Mouse (Mus musculus): ENCODE measurements around the gene Opn5.

Opn5 gene

DNA sequence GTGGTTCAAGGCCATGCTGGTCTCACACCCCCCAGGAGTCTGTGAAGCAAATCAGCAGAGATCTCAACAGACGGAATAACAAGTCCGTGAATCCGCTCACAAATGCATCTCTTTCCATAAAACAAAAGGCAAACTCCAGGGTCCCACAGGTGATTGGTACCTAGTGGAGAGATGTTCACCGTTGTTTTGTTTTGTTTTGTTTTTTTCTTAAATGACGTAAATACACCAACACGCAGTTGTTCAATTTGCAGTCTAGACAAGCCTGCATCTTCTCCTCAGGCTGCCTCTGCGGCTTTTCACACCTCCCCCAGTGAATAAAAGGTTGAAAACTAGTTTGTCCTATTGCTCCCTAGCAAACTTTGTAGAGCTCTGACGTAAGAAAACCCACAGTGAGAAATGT, at the start of gene Opn5:
Opn5 (minus strand) TSS at position 101 of the 400 bp plus-strand sequence.
- DNase-seq: no peak

DNA sequence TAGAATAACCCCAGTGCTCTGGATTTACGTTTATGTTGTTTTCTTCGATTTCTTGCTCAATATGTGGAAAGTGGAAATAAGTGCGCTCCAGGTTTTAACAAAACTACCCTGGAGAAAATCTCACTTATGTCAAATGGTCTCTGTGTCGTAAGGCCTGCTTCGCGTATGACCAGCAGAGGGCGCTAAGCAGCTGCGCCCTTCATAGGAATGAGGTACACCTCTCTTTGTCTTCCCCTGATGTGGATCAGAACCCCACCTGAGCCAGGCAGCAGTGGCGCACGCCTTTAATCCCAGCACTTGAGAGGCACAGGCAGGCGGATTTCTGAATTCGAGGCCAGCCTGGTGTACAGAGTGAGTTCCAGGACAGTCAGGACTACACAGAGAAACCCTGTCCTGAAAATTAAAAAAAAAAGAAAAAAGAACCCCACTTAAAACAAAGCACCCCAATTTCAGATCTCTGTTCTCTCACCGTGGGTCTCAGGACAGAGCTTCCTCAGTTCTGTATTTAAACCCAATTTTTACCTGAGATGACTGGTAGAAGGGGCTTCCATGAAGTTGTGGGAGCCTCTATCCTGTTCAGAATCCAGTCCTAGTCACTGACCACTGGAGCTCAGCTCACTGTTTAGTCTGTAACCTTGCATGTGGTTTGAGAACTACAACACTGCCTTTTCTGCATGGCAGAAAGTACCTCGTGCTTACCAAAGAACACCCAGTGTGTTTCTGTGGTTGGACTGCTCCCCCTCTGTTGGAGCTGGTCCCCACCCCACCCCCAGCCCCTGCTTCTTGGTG, 47.6 kb upstream of the Opn5 start:
- peak; percentile 82 for DNase-seq

DNA sequence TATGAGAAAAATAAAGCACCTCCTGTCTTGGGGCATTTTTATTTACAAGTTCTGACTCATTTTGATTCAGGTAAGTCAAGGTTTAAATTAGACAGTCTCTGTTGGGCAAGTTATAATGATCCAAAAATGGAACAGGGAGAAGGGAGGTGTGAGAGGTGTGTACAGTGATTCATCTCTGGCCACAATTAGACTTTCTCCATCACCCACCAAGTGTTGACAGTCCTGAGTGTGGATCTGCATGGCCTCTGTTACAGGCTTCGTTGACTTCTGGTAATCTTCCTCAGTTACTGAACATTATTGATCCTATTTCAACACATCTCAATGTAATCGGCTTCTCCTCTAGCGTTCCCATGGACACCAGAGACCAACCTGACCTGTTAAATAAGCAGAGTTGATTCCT, 32.2 kb upstream of the Opn5 start:
- no peak for DNase-seq

DNA sequence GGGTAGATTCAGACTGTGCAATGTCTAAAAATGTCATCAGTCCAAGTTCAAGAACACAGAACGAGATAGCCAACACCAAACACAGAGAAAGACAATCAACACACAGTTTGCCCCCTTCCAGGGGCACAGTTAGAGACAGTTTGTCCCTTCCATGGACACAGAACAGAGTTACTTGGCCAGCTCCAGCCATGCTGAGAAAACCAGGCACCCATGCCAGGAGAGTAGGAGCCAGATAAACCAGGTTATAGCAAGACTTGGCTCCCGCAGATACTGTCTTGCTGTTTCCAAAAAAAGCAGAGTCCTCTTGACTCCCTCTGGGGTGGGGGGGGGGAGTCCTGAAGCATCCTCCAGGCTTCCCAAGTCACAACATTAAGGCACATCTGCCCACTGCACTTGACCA, 19.0 kb upstream of the Opn5 start:
- no peak for DNase-seq

DNA sequence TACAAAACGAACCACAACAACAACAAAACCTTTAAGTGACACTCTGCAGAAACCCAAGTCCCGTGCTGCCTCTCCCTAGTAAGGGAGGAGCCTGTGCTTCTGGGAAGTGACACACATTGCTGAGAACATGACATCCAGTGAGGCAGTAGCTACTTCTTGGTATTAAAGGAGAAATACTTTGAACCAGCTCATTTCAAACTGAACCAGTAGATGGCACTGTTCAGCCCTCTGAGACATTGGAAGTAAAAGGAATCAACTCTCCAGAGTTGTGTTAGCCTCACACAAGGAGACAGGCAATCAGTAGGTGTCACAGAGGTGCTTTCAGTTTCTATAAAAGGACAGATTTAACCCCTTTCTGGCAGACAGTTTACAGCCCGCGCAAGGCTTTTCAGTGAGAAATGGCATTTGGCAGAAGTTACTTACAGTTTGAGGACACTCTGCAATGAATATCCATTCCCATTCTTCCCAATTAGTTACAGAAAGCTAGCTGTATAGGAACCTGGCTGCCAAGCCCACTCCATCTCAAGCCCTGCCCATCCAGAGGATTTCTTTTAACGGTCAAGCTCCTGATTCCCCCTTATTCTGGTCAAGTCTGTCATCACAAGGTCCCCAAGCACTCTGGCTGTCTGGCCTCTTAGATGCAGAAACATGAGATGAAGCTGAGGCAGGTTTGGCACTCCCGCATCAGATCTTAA, 2.0 kb upstream of the Opn5 start:
- DNase-seq: peak; percentile 70

DNA sequence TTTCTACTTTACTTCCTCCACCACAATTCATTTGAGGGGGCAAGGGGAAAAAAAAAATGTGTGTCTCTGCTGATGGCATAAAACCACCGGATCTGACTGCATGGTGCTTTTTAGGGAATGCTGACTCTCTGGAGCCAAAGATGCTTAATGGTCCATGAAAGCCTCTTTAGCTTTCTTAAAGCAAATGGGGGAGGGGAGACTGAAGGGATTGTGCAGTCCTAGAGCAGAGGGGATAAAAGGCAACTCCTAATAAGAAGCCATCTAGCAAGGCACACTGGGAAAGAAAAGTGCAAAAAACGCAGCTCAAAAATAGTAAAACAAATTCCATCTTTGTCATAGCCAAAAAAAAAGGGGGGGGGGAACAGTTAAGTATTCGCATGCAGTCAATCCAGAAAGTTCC, 2.9 kb downstream of the Opn5 start:
- DNase-seq: peak; percentile 68

DNA sequence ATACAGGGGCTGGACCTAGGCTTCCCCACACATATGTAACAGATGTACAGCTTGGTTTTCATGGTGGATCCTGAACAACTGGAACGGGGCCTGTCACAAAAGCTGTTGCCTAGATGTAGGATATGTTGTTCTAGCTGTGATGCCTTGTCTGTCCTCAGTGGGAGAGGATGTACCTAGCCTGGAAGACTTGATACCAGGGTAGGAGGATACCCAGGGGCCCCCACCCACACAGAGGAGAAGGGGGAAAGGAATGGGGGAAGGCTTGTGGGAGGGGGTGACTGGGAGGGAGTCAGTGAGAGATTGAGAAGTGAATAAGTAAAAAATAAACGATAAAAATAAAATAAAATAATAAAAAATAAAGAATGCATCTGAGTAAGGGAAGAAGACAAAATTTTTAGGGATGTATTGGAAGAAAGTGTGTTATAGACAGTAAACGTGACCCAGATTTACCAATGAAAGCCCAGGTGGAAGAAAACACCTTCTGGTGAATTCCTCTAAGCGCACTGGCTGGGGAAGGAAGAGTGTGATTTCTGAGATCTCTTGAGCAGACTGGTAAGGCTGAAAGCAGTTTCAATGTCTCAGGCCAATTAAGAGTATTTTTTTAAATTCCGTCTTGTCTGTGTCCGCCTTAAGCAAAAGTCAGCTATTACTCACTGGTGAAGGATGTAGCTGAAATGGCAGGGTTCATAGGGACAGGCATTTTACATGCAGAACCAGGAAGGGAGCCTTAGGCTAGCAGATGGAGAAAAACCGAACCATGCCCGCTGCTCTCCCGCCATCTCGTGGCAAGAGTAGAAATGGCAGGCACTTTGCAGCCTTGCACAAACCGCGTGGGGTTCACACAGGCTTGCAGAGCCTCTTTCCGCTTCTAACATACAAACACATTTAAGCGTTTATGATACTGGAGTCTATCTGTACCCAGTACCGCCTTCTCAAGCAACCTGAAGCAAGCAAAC, 8.1 kb downstream of the Opn5 start:
- peak; percentile 83 for DNase-seq

DNA sequence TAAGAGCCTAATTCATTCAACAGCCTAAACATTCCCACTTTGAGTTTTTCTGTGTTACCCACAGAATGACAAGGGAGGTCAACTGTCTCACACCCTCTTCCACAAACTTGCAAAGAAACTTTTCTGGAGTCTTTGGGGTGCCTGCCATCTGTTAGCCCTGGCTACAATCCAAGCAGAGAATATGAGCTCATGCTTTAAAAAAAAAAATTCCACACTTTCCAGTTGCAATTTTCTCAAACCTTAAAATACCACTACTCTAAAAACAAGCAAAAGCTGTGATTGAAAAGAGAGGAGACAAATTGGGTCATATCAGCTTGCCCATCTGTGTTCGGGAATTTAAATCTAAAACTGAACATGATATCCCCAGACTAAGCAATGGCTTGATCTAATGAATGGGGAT, 24.7 kb downstream of the Opn5 start:
- no peak for DNase-seq

DNA sequence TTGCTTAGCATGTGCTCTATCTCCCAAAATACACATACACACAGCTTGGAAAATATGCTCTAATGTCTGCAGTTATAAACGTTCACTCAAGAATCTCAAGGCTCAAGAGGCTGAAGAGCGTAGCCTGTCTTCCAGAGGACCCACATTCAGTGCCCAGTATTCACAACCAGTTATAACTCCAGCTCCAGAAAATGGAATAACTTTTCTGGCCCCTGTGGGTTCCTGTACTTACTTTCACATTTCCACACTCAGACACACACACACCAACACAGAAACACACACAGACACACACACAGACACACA, 28.2 kb downstream of the Opn5 start:
- DNase-seq: no peak

DNA sequence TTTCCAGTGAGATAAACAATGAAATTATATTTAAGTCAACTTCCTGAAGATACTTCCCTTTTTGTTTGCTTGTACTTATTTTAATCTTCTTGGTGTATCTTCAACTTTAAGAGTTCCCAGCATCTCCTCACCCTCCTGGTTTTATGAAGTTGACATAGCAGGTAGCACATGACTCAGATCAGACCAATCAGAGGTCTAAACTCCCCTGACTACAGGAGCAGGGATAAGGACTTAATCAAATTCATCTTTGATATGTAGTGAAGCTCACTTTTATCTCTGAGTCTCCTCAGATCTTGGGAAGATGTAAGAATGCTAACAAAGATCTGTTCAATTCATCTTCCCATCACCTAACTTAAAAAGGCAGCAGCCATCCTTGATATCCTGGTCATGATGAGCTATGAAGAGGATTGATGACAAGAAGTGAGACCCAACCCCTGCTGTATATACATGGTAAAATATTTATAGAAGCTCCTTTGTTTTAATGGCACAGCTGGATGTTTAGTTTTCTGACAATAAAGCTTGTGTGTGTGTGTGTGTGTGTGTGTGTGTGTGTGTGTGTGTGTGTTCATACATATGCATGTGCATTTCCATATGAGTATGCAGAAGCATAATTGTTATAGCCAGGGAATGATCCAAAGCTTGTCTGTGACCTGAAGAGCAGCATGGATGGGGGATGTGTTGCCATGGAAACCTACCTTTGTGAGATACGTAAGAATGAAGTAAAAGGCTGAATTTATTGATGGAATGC, 28.7 kb downstream of the Opn5 start:
- no peak for DNase-seq

DNA sequence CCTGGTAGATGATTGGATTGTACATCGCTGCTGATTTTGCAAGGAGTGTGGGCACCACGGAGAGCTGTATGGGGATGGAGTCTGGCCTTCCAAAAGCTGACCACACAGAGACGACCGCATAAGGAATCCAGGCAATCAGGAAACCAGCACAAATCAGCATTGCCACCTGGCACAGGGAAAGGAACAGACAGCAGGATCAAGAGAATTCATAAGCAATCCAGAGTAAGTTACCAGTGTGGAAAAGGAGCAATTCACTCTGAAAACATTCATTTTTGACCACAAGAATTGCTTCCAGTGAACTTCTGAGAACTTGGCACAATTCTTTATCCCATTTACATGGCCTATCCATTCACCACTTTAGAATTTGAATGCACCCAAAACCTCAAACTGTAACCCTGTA, 30.6 kb downstream of the Opn5 start:
- no peak for DNase-seq

DNA sequence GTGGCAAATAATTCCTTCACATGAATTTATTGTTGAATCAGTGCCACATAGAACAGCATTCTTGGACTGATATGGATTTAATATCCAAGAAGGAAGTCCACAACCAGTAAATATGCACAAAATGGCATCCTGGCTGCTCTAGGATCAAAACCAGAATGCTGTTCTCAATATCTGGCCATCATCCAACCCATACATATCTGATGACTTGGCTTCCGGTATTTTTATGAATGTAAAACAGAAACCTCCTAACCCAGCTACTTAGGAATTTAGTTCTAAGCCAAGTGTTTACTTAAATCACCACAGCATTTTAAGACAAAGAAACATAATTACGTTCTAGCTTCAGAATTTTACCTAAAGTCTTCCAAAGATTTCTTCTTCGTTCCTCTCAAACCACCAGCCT, 31.0 kb downstream of the Opn5 start:
- no peak for DNase-seq

DNA sequence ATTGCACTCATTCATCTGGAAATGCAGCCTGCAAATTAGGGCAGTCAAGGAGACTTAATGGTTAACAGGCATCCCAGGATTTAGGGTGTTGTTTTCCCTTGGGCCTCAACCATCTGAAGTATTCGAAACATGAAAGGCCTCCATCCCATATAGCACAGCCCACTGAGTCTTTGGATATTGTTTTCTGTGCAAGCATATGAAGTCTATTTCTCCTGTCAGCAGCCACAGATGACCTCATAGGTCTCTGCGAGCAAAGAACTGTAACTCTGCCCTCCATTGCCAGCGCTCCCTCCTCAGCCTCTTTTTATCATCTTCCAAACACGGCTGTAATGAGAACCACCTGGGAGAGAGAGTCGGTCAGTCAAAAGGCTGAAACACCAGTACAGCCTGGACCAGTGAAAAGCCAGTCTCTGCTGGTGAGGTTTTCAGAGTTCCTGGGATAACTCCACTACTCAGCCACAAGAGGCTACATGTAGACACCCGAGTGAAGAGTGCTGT, 34.5 kb downstream of the Opn5 start:
- DNase-seq: peak; percentile 83

DNA sequence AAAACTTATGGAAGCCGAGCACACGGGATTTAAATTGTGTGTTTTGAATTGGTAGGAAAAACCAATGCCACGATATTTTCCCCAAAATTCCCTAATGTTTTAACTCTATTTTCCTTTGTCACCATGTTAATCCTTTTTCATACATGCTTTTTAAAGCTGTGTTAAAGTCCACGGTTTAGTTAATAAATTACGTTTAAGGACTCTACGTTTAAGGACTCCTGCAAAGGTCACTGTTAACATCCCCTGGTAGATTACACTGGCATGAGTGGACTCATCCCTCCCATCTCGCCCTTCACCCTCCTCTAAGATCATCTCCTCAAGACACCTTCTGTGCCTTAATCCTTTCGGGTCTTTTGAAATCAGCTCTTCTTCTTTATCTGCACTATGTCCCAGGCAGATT, 37.4 kb downstream of the Opn5 start:
- no peak for DNase-seq

DNA sequence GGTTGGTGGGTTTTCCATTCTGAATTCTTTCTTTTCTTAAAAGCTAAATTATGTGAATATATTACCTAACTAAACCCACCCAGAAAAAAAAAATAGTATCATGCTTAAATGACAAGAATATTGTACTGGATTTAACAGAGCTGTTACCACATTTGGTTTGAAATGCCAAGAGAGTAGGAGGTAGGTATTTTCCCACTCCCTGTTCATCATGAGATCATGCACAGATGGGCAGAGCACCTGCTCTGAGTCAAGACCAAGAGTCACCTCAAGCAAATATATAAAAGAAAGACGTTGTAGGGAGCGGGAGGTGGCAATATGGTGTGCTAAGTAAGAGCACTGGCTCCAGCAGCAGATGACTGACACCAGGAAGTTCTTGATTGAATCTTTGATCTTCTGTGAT, 61.6 kb downstream of the Opn5 start:
- no peak for DNase-seq

DNA sequence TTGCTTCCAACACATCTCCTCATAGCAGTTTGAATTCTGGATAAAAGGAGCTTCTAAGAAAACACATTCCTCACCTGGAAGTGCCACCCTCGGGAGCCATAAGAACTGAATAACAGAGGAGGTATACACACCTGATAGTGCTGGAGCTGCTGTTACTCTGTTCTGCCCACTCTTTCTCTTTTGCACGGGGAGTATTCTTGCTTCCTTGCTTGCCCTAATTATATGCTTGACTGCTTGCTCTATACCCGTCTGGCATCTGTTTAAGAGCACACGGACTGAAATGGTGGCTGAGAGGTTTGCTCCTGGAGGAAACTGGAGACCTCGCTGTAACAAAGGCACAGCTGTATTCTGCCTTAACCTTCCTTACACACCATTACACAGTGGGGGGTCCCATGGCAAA, 81.0 kb downstream of the Opn5 start:
- peak; percentile 7 for DNase-seq

DNA sequence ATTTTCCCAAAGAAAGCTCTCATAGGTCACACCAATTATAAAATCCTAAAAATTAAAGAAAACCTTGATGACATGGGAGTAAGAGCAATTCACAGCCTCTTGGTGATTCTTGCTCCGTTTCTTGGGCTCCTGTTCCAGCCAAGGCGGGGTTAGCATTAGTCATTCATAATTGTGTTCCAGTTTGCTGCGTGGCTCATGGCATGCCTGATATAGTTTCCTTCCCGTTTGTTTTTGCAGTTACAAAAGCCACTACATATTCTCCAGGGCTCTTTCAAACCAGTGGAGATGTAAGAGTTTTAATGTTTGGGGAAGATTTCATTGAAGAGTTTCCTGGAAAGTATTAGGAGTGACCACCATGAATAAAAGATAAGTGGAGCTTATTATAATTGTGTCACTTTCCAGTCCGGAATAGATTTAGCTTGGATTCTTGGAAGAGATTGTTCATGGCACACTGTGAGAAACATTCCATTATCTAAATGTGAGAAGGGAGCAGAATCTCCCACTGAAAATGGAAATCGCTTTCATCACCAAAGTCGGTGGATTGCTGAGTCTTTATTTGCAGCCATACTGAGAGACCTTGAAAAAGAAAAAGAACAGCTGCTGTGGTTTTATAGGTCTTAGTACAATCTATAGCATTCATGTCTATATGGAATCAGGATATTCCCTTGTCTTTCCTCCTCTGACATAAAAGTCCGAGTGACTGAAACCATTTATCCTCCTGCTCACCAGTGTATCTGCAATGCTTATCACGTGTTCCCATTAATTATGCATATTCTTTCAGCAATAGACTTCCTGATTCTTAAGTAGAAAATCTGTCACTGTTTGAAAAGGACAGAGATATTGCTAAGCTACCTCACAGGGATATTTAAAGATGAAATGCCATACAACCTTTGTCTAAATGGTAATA, 101.6 kb downstream of the Opn5 start:
- no peak for DNase-seq
